Comparison of ENCODE assay signal across 8 mouse cellular contexts in genomic region chr5:33433201-33434138, GRCm38 (mm10). TPM values are rescaled to one million over a fixed set of nuclear protein-coding genes. Genes with fewer than 3 reads are reported as not detected.
DNase-seq lines count a peak whose midpoint lies in the region; ATAC-seq lines count a peak whose summit lies in the region.

Gene Nkx1-1 (minus strand): TSS chr5:33433976.

- no peak within 1 kb of the TSS for H3K9ac ChIP-seq in heart, embryonic 15.5 days
- H3K9ac ChIP-seq in hindbrain, embryonic 13.5 days: peak within 1 kb of the TSS; percentile 61
- H3K9ac ChIP-seq in midbrain, embryonic 16.5 days (ENCODE audit: low read depth, low read length): 0 out of 2 replicates have a peak within 1 kb of the TSS, but pooled peaks have one; percentile 3

- H3K27me3 ChIP-seq in heart, embryonic 15.5 days: peaks cover 96% of the 10 kb centered on the region
- H3K27me3 ChIP-seq in hindbrain, embryonic 13.5 days: peaks cover 100% of the 10 kb centered on the region
- H3K27me3 ChIP-seq in midbrain, embryonic 16.5 days (ENCODE audit: control insufficient read depth, insufficient read depth, low read depth, low read length): peaks cover 66% of the 10 kb centered on the region

- no peak within 1 kb of the TSS for H3K27ac ChIP-seq in heart, embryonic 15.5 days
- no peak within 1 kb of the TSS for H3K27ac ChIP-seq in brown adipose tissue, adult 24 weeks (replicated peaks; ENCODE audit: low read depth, low read length)
- peak within 1 kb of the TSS; percentile 52 for H3K27ac ChIP-seq in hindbrain, embryonic 13.5 days
- no peak within 1 kb of the TSS for H3K27ac ChIP-seq in midbrain, embryonic 16.5 days (ENCODE audit: low read length)

- H3K4me2 ChIP-seq in heart, embryonic 15.5 days: peak within 1 kb of the TSS; percentile 53
- peak within 1 kb of the TSS; percentile 46 for H3K4me2 ChIP-seq in hindbrain, embryonic 13.5 days
- peak within 1 kb of the TSS; percentile 54 for H3K4me2 ChIP-seq in midbrain, embryonic 16.5 days (ENCODE audit: low read length)

- under 1% methylated on average over 89 of the region's 90 CpGs for WGBS in heart, embryonic 15.5 days
- under 1% methylated on average over 89 of the region's 90 CpGs for WGBS in hindbrain, embryonic 13.5 days
- under 1% methylated on average over 87 of the region's 90 CpGs for WGBS in midbrain, embryonic 16.5 days

- H3K4me3 ChIP-seq in heart, embryonic 15.5 days: peak within 1 kb of the TSS; percentile 34
- H3K4me3 ChIP-seq in brown adipose tissue, adult 24 weeks (ENCODE audit: insufficient read depth, low read depth, low read length): peak within 1 kb of the TSS; percentile 26
- H3K4me3 ChIP-seq in hindbrain, embryonic 13.5 days: peak within 1 kb of the TSS; percentile 34
- peak within 1 kb of the TSS; percentile 31 for H3K4me3 ChIP-seq in midbrain, embryonic 16.5 days (ENCODE audit: low read depth, low read length)

- H3K9me3 ChIP-seq in heart, embryonic 15.5 days (replicated peaks): no peaks in the 10 kb centered on the region
- H3K9me3 ChIP-seq in hindbrain, embryonic 13.5 days: no peaks in the 10 kb centered on the region
- no peaks in the 10 kb centered on the region for H3K9me3 ChIP-seq in midbrain, embryonic 16.5 days (replicated peaks; ENCODE audit: control insufficient read depth, low read length, poor library complexity, severe bottlenecking)

- peaks cover 51% of the 10 kb centered on the region for H3K4me1 ChIP-seq in heart, embryonic 15.5 days (replicated peaks)
- peaks cover 4% of the 10 kb centered on the region; the same call in 1 of the 2 replicates for H3K4me1 ChIP-seq in brown adipose tissue, adult 24 weeks (ENCODE audit: control insufficient read depth, insufficient read depth, insufficient read length, low read length)
- peaks cover 47% of the 10 kb centered on the region for H3K4me1 ChIP-seq in hindbrain, embryonic 13.5 days (replicated peaks)
- H3K4me1 ChIP-seq in midbrain, embryonic 16.5 days (ENCODE audit: control insufficient read depth, insufficient read depth, low read length): peaks cover 19% of the 10 kb centered on the region

- no peak for DNase-seq in heart, adult 9 months (ENCODE audit: low spot score in 2 of 2)
- no peak for DNase-seq in spleen, adult 12 weeks (ENCODE audit: low spot score)
- no peak for DNase-seq in adrenal gland, postnatal 36 days
- no peak for DNase-seq in frontal cortex, postnatal 10 days (ENCODE audit: low spot score in 2 of 2)

- H3K36me3 ChIP-seq in heart, embryonic 15.5 days: no peaks in the 10 kb centered on the region
- no peaks in the 10 kb centered on the region for H3K36me3 ChIP-seq in hindbrain, embryonic 13.5 days
- no peaks in the 10 kb centered on the region for H3K36me3 ChIP-seq in midbrain, embryonic 16.5 days (ENCODE audit: control insufficient read depth, insufficient read depth, low read length)

- no peak for ATAC-seq in heart, embryonic 15.5 days (replicated peaks; ENCODE audit: insufficient number of reproducible peaks, insufficient read depth, low FRiP score, low read depth)
- ATAC-seq in hindbrain, embryonic 13.5 days (ENCODE audit: low FRiP score): no peak
- ATAC-seq in midbrain, embryonic 16.5 days: no peak

RNA-seq across cellular contexts. Expression of gene Nkx1-1, which starts in this region (rescaled TPM):
- not detected in 2 replicates for polyA plus RNA-seq in heart, embryonic 15.5 days (2015; fragmentation: Nextera tagmentation; extraction: Ambion mirVana)
- polyA plus RNA-seq in brown adipose tissue, adult 24 weeks (2012; ENCODE audit: insufficient read depth, insufficient read length, missing spikeins): not detected in 2 replicates
- 0.38 and 0.45 TPM in 2 replicates for polyA plus RNA-seq in hindbrain, embryonic 13.5 days (2015; fragmentation: Nextera tagmentation; extraction: Ambion mirVana)
- polyA plus RNA-seq in midbrain, embryonic 16.5 days (2015; fragmentation: Nextera tagmentation; extraction: Ambion mirVana): not detected in 2 replicates
- not detected for total RNA-seq in adrenal gland, postnatal 36 days (2021)
